Mouse (Mus musculus) olfactory bulb, adult 2 months (tissue): Measurements from ENCODE around the gene Apbb2.

Experiments used
- CTCF ChIP-seq: fragments of 200-500 bp; IDR thresholded peaks from 2 replicates; pipeline ENCODE4 v1.5.1; 2012; ENCODE audit warnings: low read depth, mild to moderate bottlenecking, low read length, moderate library complexity; ENCODE audit not compliant: insufficient read depth
- POLR2A ChIP-seq: fragments of 200-500 bp; IDR thresholded peaks from 2 replicates; pipeline ENCODE4 v1.6.1; 2012; ENCODE audit warnings: mild to moderate bottlenecking, low read depth, low read length, moderate library complexity; ENCODE audit not compliant: insufficient read depth

- TF ChIP-seq POLR2A (no peak), CTCF (no peak)
These were observed 148.9 kb downstream of the Apbb2 start for GRCm38 (mm10) chr5:66469685-66470084.
